Mouse (Mus musculus) 416B (cell line): ENCODE measurements around the gene Ercc2.

Experiments used
- DNase-seq: peaks from one replicate; pipeline ENCODE4 v3.0.0; 2011; ENCODE audit warnings: low read depth

Ercc2 gene

DNA sequence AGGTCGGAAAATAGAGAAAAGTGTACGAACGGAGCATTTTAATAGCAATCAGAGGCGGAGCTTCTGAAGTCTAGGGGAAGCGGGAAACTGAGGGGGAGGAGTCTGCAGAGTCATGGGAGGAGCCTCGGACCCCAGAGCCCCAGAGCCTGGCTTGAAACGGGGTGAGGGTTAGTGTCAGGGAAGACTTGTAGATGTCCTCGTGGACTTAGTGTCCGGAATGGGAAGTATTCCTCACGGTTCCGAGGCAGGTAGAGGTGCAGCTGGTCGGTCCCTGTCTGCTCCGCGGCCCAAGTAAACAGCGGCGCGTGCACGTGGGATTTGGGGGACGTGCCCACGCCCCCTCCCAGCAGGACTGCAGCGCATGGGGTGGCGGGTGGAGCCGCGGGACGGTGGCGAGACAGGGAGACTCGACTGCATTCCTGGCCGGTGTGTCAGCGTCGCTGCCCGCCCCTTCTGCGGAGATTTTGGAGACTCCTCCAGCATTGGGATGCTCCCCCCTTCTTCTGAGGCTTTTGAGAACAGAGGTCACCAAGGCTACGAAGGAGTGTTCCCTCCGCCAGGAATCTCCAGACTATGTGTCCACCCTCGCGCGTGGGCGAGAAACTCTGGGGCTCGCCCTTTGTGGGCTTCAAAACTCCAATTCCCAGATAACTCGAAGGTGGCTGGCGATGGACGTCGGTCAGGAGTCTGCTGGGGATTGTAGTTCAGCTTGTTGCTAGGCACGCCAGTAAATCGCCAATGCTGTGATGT, 21.7 kb upstream of the Ercc2 start:
- peak; percentile 71 for DNase-seq

DNA sequence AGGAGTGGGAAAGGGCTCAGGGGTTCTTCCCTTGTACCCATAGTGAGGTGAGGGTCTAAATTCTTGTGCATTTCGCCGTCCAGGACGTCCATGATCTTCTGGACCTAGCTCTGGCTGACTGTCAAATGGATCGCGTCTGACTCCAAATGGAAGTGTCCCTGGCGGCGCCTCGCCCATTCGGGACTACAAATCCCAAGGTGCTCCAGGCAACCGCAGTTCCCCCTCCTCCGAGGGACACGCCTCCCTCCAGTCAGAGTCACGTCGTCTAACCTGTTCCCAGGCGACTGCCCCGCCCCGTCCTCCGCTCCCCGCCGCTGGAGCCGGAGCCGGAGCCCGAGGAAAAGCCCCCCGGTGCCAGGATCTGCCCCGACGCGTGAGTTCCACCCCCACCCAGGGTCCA, 20.9 kb upstream of the Ercc2 start:
- DNase-seq: peak; percentile 93

- DNase-seq: peak; percentile 86
These were observed 20.1 kb upstream of the Ercc2 start for GRCm38 (mm10) chr7:19361720-19362119.

DNA sequence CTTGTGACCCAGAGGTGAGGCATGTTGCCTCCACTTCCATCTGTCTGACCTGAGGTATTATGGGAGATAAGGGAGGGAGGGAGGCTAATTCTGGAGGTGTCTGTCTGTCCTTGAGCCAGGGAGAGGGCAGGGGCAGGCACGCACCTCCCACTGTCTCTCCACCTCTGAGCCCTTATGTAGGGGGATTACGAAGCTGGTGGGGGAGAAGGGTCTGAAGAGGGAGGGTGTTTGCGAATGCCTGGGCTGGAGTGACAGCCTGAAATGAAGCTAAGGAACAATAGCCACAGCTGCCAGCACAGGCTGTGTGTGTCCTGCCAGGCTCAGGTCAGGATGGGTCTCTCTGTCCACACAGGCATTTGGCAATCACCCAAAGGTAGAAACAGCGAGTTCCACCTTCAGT, 19.5 kb upstream of the Ercc2 start:
- DNase-seq: no peak

DNA sequence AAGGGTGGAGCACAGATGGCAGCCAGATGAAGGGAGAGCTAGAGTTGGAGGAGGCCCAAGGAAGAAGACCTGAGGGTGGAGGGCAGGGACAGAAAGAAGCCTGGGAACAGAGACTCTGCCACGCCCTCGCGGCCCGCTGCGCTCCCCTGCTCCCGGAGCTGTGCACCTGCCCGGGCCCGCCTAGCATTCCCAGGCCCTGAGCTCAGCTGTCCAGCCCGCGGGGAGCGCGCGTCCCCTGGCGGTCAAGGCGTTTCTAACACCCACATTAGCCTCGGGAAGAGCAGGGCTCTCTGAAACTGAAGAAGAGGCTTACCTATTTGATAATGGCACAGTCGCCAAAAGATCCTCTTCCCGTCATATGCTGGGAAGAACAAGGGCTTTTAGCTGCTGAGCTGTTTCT, 17.9 kb upstream of the Ercc2 start:
- peak; percentile 67 for DNase-seq

DNA sequence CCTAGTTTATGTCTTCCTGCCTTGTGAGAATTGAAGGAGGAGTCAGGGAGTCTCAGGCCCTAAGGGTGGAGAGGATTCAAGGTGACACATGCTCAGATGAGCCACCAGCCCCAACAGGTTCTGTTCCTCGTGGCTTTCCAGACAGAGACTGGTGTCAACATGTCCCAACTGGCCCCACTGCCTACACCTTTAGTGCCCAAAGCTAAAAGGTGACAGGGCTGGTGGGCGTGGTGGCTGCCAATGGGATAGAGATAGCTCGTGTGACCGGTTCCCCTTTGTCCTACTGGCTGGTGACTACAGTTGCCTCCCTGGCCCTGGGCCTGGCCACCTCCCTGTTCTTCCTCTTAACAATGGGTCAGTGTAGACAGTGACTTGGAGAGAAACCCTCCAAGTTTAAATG, 16.4 kb upstream of the Ercc2 start:
- no peak for DNase-seq

- no peak for DNase-seq
These were observed 13.4 kb upstream of the Ercc2 start for GRCm38 (mm10) chr7:19368380-19368779.

DNA sequence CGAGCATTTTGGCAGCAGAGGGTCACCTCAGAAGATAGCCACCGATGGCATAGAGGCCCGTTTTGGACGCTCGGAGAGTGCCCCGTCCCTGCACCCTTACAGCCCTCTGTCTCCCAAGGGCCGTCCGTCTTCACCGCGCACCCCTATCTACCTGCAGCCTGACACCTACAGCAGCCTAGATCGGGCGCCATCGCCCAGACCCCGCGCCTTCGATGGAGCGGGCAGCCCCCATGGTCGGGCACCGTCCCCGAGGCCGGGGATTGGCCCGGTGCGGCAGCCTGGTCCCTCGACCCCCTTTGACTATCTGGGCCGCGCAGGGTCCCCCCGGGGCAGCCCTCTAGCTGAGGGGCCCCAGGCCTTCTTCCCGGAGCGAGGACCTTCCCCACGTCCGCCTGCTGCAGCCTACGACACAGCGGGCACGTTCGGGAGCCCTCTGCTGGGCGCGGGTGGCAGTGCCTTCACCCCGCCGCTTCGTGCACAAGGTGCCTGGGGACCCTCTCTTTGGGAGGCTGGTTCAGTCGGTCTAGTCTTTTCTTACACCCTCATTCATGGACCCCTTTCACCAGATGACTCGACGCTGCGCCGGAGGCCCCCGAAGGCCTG, 11.9 kb upstream of the Ercc2 start:
- no peak for DNase-seq

DNA sequence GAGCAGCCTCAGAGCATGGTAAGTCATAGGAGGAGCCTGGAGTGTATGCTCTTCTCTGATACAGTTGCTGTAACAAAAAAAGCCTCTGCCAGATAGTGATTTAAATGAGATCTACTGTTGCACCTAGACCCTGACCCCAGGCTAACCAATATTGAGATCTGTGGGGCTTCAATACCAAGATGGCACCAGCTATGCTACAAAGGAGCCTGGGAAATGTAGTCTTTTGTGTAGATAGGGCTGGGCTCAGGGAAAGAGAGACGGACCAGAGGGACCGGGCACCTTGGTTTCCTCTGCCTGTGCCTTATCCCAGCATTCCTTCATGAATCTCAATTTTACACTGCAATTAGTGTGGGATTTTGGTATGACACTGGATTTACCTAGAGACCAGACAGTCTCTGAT, 8.4 kb upstream of the Ercc2 start:
- DNase-seq: no peak

GRCm38 (mm10) chr7:19375368-19375767, 6.4 kb upstream of the Ercc2 start:
- no peak for DNase-seq

DNA sequence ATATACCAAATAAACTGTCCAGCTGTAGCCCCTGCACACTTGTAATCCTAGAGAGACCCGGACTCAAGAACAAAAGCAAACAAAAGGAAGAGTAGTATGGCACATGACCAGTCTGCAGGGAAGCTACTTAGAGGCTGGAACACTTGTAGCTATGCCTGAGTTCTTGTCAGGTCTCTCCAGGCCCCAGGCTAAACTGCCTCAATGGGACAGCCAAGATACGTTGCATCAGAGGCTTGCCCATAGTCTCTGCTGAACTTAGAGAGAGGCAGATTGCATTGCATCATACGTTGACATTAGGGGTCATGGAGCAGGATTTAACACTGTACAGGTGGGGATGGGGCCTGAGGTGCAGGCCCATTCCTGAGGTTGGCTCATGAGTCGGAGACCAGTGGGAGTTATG, 5.8 kb upstream of the Ercc2 start:
- no peak for DNase-seq

GRCm38 (mm10) chr7:19378049-19378448, 3.8 kb upstream of the Ercc2 start:
- DNase-seq: no peak

- no peak for DNase-seq
These were observed 344 bp downstream of the Ercc2 start for GRCm38 (mm10) chr7:19382166-19382541.

GRCm38 (mm10) chr7:19383708-19384107, 1.9 kb downstream of the Ercc2 start:
- no peak for DNase-seq

- DNase-seq: no peak
These were observed 7.0 kb downstream of the Ercc2 start for GRCm38 (mm10) chr7:19388699-19389413.

DNA sequence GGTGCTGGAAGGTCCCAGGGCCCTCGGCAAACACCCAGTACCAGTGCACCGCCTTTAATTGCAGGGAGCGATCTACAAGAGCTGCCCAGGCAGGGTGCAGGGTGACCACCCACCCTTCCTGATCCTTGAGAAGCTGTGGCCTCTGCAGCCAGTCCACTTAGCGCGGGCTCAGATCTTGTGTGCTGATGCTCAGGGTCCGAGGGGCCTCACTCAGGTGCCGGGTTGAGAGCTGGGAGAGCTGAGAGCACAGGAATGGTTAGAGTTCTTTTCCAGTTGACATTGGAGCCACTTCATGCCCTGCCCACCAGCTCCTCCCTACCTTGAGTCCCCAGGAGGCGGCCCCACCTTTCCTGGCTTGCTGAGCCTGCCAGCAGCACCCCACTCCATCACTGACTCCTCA, 12.7 kb downstream of the Ercc2 start:
- DNase-seq: no peak

- no peak for DNase-seq
These were observed 17.9 kb downstream of the Ercc2 start for GRCm38 (mm10) chr7:19399496-19400280.

GRCm38 (mm10) chr7:19400946-19401345, 19.1 kb downstream of the Ercc2 start:
- no peak for DNase-seq

- DNase-seq: no peak
These were observed 20.8 kb downstream of the Ercc2 start for GRCm38 (mm10) chr7:19402535-19403112.

- DNase-seq: no peak
These were observed 22.0 kb downstream of the Ercc2 start, which contains the start of gene Klc3 for GRCm38 (mm10) chr7:19403731-19404296. Klc3 (minus strand) TSS chr7:19404104.

DNA sequence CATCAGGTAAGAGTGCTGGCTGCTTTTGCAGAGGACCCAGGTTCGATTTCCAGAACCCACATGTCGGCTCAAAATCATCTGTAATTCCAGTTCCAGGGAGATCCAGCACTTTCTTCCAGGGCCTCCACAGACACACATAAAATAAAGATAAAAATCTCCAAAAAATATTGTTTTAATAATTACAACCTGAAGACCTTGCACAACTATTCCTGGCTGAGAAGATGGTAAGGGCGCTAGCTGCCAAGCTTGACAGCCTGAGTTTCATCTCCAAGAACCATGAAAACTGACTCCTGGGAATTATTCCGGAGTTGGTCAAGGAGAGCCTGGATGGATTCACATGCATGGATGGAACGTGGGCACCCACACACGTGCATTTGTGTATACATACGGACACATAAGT, 22.7 kb downstream of the Ercc2 start, which contains the start of gene Ckm:
TSS of gene Ckm (plus strand) at position 301 of the 400 bp plus-strand sequence.
- DNase-seq: no peak

DNA sequence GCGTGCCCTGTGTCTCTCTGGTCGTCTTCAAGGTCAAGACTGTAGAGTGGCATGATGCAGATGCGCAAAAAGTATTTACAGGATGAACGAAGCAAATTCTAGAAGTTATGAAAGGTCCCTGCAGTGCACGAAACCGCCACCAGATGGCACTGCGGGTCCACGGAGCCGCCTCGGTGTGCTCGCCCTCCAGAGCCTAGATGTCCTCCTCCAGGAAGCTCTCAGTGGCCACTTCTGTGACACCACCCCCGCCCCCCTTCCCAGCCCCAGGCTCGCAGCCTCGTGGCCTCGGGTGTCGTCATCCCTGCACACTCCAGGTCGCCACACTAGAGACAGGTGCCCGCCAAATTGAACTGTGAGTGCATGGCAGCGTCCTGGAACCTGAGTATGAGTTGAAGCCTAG, 23.6 kb downstream of the Ercc2 start:
- peak; percentile 89 for DNase-seq
